Mouse (Mus musculus) left cerebral cortex, adult 2 months (tissue): ENCODE data around the gene Mindy4. TPM values are rescaled to one million over a fixed set of nuclear protein-coding genes. Genes with fewer than 3 reads are reported as not detected.
"Not testable (repeated sequence)": the region's sequence is repeated elsewhere in the genome, so short reads cannot be mapped to it uniquely, and the experiment has no call there.

Experiments used
- DNase-seq, 2 experiments: peaks; one replicate each; pipeline ENCODE4 v3.0.0; 2021 to 2022; ENCODE audit warnings: low spot score in 2 of 2, mixed read lengths in 1 of 2; ENCODE audit errors: extremely low spot score in 1 of 2
- H3K27ac ChIP-seq: fragments of 200-600 bp; 2 replicates; pipeline ENCODE4 v1.8.1; 2022
- H3K4me3 ChIP-seq: fragments of 200-600 bp; 2 replicates; pipeline ENCODE4 v1.8.1; 2022
- CTCF ChIP-seq: fragments of 200-600 bp; IDR thresholded peaks from 2 replicates; pipeline ENCODE4 v1.8.1; 2022; ENCODE audit warnings: antibody characterized with exemption, mild to moderate bottlenecking, moderate library complexity
- intact Hi-C: fragments of 180-260 bp; cut with DNase I; formaldehyde crosslinking; loops from one replicate; pipeline ENCODE4 v1.15.1; 2025
- total RNA-seq, 2 experiments: library from RNA; stranded (reverse); gene quantifications; 2 replicates each; pipeline ENCODE4 v1.2.3; 2021

The Mindy4 gene
- total RNA-seq, 2 experiments from 2014 or later = 10.2 to 11.0 TPM

GRCm38 (mm10) chr6:55175892-55176291, 27.3 kb upstream of the Mindy4 start:
- H3K4me3 ChIP-seq = no peak overlapping the region
- DNase-seq = no peak
- intact Hi-C loops = no loop called here
- no peak overlapping the region for H3K27ac ChIP-seq
- TF ChIP-seq CTCF = no peak

DNA sequence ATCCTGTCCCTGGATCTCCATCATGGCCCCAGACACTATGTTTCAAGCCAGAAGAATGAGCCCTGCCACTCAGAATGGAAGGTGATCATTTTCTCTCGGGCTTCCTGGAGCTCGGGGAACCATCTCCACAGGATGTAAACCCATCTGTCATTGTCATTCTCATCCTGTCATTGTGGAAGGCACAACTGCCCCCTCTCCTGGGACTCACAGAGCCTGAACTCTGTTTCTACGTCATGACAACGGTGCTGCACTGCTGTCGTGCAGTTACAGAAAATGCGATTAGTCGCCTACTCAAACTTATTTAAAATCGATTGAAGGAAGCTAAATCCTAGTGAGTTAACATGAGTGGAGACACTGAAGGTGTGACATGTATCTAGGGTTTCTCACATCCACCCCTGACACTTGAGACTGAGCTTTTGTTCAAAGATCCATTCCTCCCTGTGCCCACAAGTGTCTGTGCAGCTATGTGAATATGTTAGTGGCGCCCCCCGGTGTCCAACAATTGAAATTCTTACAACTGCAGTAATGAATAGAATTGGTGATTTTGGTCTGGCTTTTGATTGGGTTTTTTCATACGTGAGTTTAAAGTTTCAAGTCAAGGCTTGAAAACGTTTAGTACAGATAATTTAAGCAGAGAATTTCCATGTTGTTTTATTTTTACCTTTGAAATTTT, 26.0 kb upstream of the Mindy4 start:
- Histone ChIP-seq H3K27ac (no peak overlapping the region), H3K4me3 (no peak overlapping the region)
- DNase-seq = peak in 1 of 2 experiments; percentile 30
- TF ChIP-seq CTCF = peak; percentile 66
- intact Hi-C loops = no loop called here

DNA sequence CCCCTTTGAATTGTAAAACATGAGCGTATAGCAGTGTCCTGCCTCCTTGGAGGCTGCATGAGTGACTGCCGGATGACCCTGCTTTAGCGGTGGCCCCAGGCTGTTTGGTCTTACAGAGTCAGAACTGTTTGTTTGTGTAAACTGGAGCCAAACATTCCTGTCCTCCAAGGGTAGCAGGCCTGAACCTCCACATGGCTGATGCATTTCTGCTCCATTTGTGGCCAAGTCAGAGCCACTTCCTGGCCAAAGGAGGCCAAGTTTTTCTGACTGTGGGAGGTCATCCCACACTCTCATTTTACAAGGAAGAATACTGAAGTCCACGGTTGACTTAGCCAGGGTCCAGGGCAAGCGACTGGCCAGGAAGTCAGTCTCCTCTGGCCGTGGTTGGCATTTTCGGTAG, 23.6 kb upstream of the Mindy4 start:
- TF ChIP-seq CTCF = no peak
- intact Hi-C loops = no loop called here
- no peak for DNase-seq
- Histone ChIP-seq H3K4me3 (no peak overlapping the region), H3K27ac (no peak overlapping the region)

DNA sequence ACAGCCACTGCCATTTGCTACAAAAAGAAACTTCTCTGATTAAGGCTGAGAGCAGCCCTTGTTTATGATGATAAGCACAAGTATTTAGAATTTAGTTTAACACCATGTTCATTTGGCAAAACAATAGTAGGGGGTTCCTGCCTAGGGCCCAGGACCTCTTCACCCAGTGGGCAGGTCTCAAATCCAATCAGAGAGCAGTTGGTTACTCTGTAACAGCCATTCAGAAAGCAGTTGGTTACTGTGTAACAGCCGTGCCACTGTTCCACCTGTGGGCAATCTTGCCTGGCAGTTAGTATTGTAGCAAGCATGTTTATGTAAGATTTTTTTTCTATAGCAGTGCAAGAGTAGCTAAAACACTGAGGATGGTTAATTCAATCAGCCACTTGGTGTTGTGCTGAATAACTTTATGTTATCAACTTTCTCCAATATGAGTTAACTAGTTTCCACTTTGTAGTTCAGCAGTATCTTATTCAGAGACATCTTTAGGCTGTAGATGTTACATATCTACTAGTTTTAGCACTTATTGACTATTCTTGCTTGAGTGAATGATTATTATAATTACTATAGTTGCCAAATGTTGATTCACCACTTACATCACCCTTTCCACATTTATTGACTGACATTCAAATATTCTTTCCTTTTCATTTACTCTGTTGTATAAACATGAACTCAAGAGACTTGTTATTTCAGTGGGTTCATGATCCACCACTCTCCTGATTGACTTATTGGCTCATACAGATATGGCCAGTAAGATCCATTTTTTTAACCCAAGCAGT, 20.3 kb upstream of the Mindy4 start:
- intact Hi-C loops = no loop called here
- H3K27ac ChIP-seq = no peak overlapping the region
- no peak overlapping the region for H3K4me3 ChIP-seq
- no peak for TF ChIP-seq CTCF
- no peak for DNase-seq

- H3K27ac ChIP-seq, intact Hi-C loops, DNase-seq, H3K4me3 ChIP-seq: not testable (repeated sequence)
Observed at GRCm38 (mm10) chr6:55187827-55188226, 15.4 kb upstream of the Mindy4 start.

- Histone ChIP-seq H3K4me3 (no peak overlapping the region), H3K27ac (no peak overlapping the region)
- DNase-seq = no peak
- TF ChIP-seq CTCF = no peak
- intact Hi-C loops = no loop called here
Observed at GRCm38 (mm10) chr6:55189406-55189805, 13.8 kb upstream of the Mindy4 start.

- Histone ChIP-seq H3K27ac (no peak overlapping the region), H3K4me3 (no peak overlapping the region)
- no peak for TF ChIP-seq CTCF
- intact Hi-C loops = no loop called here
- DNase-seq = no peak
Observed at GRCm38 (mm10) chr6:55191537-55191936, 11.6 kb upstream of the Mindy4 start.

GRCm38 (mm10) chr6:55193171-55193570, 10.0 kb upstream of the Mindy4 start:
- intact Hi-C loops = no loop called here
- no peak for DNase-seq
- TF ChIP-seq CTCF = no peak
- H3K4me3 ChIP-seq = no peak overlapping the region
- no peak overlapping the region for H3K27ac ChIP-seq

DNA sequence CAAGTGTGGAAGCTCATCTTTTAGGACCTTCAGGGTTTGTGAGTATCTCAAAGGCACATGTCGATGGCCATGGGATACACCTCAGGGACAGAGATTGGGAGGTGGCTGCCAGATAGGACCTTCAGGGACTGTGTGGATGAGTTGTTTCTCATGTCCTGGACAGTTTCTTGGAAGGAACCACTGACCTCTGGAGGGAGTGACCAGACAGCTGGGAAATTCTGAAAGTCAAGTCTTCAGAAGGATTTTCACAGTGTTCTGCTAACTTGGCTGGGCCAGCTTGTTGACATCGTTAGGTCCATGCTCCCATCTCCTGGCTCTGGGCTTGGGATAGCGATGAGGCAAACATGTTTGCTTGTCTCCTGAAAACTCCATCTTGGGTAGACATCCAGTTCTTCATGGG, 4.1 kb upstream of the Mindy4 start:
- intact Hi-C loops = no loop called here
- no peak for DNase-seq
- TF ChIP-seq CTCF = no peak
- Histone ChIP-seq H3K27ac (no peak overlapping the region), H3K4me3 (no peak overlapping the region)

DNA sequence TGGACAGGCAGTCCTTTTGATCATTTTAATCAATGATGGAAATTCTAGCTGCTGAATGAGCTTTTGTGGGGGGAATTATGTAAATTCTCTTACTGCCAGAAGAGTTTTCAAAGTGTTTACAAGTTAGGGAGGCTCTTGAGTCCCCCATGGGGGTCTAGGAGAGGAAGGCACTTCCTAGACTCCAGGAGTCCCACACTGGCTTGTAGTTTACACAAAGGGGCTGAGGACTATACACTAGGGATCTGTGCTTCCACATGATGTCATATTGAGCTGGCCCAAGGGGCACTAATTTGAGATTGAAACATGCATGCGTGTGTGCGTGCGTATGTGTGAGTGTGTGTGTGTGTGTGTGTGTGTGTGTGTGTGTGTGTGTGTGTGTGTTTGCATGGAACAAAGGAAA, 748 bp downstream of the Mindy4 start:
- Histone ChIP-seq H3K4me3 (peak overlapping the region; percentile 60), H3K27ac (peak overlapping the region; percentile 91)
- TF ChIP-seq CTCF = no peak
- DNase-seq = no peak
- intact Hi-C loops = no loop called here

DNA sequence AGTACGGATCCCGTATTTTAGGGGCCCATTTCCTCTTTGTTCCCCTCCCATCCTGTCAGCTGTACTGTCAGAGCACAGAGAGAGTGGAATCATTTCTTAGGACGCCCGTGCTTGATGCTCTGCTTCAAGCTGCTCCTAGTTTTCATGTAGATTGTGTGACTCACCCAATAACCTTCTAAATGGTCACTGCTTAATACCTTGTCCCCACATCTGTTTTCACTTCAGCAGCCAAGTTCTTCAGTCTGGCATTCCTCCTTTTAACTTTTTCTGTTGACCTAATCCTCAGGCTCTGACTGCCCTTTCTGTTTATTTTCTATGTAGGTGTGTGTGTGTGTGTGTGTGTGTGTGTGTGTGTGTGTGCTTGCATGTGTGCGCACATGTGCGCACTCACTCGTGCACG, 4.6 kb downstream of the Mindy4 start:
- DNase-seq = no peak
- no peak for TF ChIP-seq CTCF
- H3K4me3 ChIP-seq = no peak overlapping the region
- H3K27ac ChIP-seq = no peak overlapping the region
- intact Hi-C loops = no loop called here

- Histone ChIP-seq H3K4me3 (no peak overlapping the region), H3K27ac (no peak overlapping the region)
- no peak for DNase-seq
- intact Hi-C loops = no loop called here
- no peak for TF ChIP-seq CTCF
Observed at GRCm38 (mm10) chr6:55210423-55211365, 7.5 kb downstream of the Mindy4 start.
